Mouse (Mus musculus): ENCODE data around the gene Slpi.
A peak's percentile ranks its signal among the peaks of the same experiment; 100 is the strongest.

Slpi gene

GRCm38 (mm10) chr2:164419489-164419888, 30.6 kb upstream of the Slpi start:
- no peak for DNase-seq

- DNase-seq = no peak
These were observed 29.5 kb upstream of the Slpi start for GRCm38 (mm10) chr2:164418308-164418875.

GRCm38 (mm10) chr2:164417198-164417597, 28.3 kb upstream of the Slpi start:
- no peak for DNase-seq

- DNase-seq = no peak
These were observed 25.7 kb upstream of the Slpi start for GRCm38 (mm10) chr2:164414581-164414980.

GRCm38 (mm10) chr2:164414167-164414566, 25.3 kb upstream of the Slpi start:
- no peak for DNase-seq

- DNase-seq = peak; percentile 76
These were observed 18.8 kb upstream of the Slpi start for GRCm38 (mm10) chr2:164407708-164408107.

GRCm38 (mm10) chr2:164405519-164405918, 16.6 kb upstream of the Slpi start:
- DNase-seq = no peak

GRCm38 (mm10) chr2:164405060-164405459, 16.2 kb upstream of the Slpi start, which contains the start of gene Matn4:
Gene Matn4 (minus strand): TSS chr2:164405160.
- DNase-seq = no peak

- DNase-seq = no peak
These were observed 15.4 kb upstream of the Slpi start for GRCm38 (mm10) chr2:164404082-164404990.

- peak; percentile 38 for DNase-seq
These were observed 14.6 kb upstream of the Slpi start for GRCm38 (mm10) chr2:164403396-164404081.

- peak; percentile 76 for DNase-seq
These were observed 14.0 kb upstream of the Slpi start, which contains the start of gene Rbpjl for GRCm38 (mm10) chr2:164402906-164403305. Gene Rbpjl (plus strand): TSS chr2:164403141.

GRCm38 (mm10) chr2:164396911-164397310, 8.0 kb upstream of the Slpi start:
- no peak for DNase-seq

- no peak for DNase-seq
These were observed 7.2 kb upstream of the Slpi start for GRCm38 (mm10) chr2:164396076-164396475.

GRCm38 (mm10) chr2:164393126-164393525, 4.2 kb upstream of the Slpi start:
- no peak for DNase-seq

GRCm38 (mm10) chr2:164389499-164389898, 604 bp upstream of the Slpi start:
- peak; percentile 91 for DNase-seq

- DNase-seq = peak; percentile 62
These were observed 1.9 kb downstream of the Slpi start for GRCm38 (mm10) chr2:164386953-164387352.

GRCm38 (mm10) chr2:164385927-164386763, 2.8 kb downstream of the Slpi start:
- no peak for DNase-seq

GRCm38 (mm10) chr2:164383656-164384399, 5.1 kb downstream of the Slpi start:
- DNase-seq = no peak

- DNase-seq = no peak
These were observed 5.9 kb downstream of the Slpi start for GRCm38 (mm10) chr2:164382971-164383370.

- no peak for DNase-seq
These were observed 7.2 kb downstream of the Slpi start for GRCm38 (mm10) chr2:164381726-164382125.

GRCm38 (mm10) chr2:164377478-164378426, 11.1 kb downstream of the Slpi start:
- DNase-seq = no peak
